ENCODE assay signal across 14 mouse cellular contexts in genomic region chr4:44062816-44063215, GRCm38 (mm10).
"Had no signal": no experiment of that assay in that cellular context is flagged by ENCODE, and none has a peak within 500 bp of the region (broad histone marks: within the 10 kb centered on the region; RNA-seq: fewer than 3 reads in every experiment).

No protein-coding gene starts in this region.

- H3K9me3 ChIP-seq: kidney, embryonic 15.5 days; limb, embryonic 13.5 days; liver, embryonic 15.5 days; midbrain, embryonic 12.5 days; neural tube, embryonic 15.5 days; stomach, embryonic 15.5 days had no signal

- H3K4me1 ChIP-seq: midbrain, embryonic 12.5 days; stomach, embryonic 15.5 days had no signal

- H3K27ac ChIP-seq: kidney, embryonic 15.5 days; layer of hippocampus, adult 2 months; midbrain, embryonic 12.5 days; neural tube, embryonic 15.5 days had no signal

- DNase-seq: kidney, postnatal 25 days; left cerebral cortex, postnatal 4 days; lung, adult 2 months; lung, postnatal 36 days; right cerebral cortex, postnatal 4 days had no signal

- H3K4me2 ChIP-seq: kidney, embryonic 15.5 days; limb, embryonic 13.5 days; liver, embryonic 15.5 days; midbrain, embryonic 12.5 days; neural tube, embryonic 15.5 days; stomach, embryonic 15.5 days had no signal

- H3K9ac ChIP-seq: kidney, embryonic 15.5 days; limb, embryonic 13.5 days; liver, embryonic 15.5 days; midbrain, embryonic 12.5 days; neural tube, embryonic 15.5 days; stomach, embryonic 15.5 days had no signal

- ATAC-seq: lung, postnatal 0 days; midbrain, embryonic 16.5 days had no signal

- H3K36me3 ChIP-seq: stomach, embryonic 15.5 days had no signal

- H3K27me3 ChIP-seq: kidney, embryonic 15.5 days; limb, embryonic 13.5 days; liver, embryonic 15.5 days; neural tube, embryonic 15.5 days; stomach, embryonic 15.5 days had no signal

- H3K4me3 ChIP-seq: kidney, embryonic 15.5 days; layer of hippocampus, adult 2 months; limb, embryonic 13.5 days; liver, embryonic 15.5 days; midbrain, embryonic 12.5 days; neural tube, embryonic 15.5 days; stomach, embryonic 15.5 days had no signal
